Mouse (Mus musculus) liver, embryonic 14.5 days (tissue): Measurements from ENCODE around the gene Enho. TPM values are rescaled to one million over a fixed set of nuclear protein-coding genes. Genes with fewer than 3 reads are reported as not detected.

Experiments used
- ATAC-seq: fragments of 200-750 bp; cut with Nextera tagmentation; 2 replicates; pipeline ENCODE4 v1.8.0; 2017; ENCODE audit warnings: moderate number of reproducible peaks, mild to moderate bottlenecking, moderate library complexity; ENCODE audit not compliant: insufficient read depth
- DNase-seq, 3 experiments: peaks; one replicate each; pipeline ENCODE4 v3.0.0-alpha.2; 2012 to 2013; ENCODE audit warnings: low read depth in 3 of 3, low spot score in 3 of 3
- H3K27ac ChIP-seq: fragments of 300-500 bp; sonication (generic); 2 replicates; pipeline ENCODE4 v1.5.1; 2014; ENCODE audit warnings: moderate library complexity, mild to moderate bottlenecking, control low read depth, inconsistent platforms
- H3K27me3 ChIP-seq: fragments of 300-500 bp; sonication (generic); 2 replicates; pipeline ENCODE4 v1.6.1; 2014; ENCODE audit warnings: mild to moderate bottlenecking, low read length, moderate library complexity; ENCODE audit not compliant: control insufficient read depth, insufficient read depth
- H3K36me3 ChIP-seq: fragments of 300-500 bp; sonication (generic); replicated peaks from 2 replicates; pipeline ENCODE4 v1.6.1; 2014; ENCODE audit warnings: low read depth; ENCODE audit not compliant: control insufficient read depth, insufficient read depth
- H3K4me1 ChIP-seq, 2 experiments: fragments of 200-500 bp in 1 of 2; fragments of 300-500 bp in 1 of 2; sonication (generic) in 1 of 2; replicated peaks; 2 replicates each; pipeline ENCODE4 v1.6.1; 2012 to 2014; ENCODE audit warnings: antibody characterized with exemption in 1 of 2, inconsistent platforms in 1 of 2, low read length in 1 of 2; ENCODE audit not compliant: control insufficient read depth in 2 of 2, insufficient read depth in 2 of 2
- H3K4me2 ChIP-seq: fragments of 300-500 bp; sonication (generic); 2 replicates; pipeline ENCODE4 v1.6.1; 2014; ENCODE audit warnings: low read depth, mild to moderate bottlenecking, control low read depth, moderate library complexity
- H3K4me3 ChIP-seq, 2 experiments: fragments of 200-500 bp in 1 of 2; fragments of 300-500 bp in 1 of 2; sonication (generic) in 1 of 2; 2 replicates each; pipeline ENCODE4 v1.5.1; 2012 to 2014; ENCODE audit warnings: low read depth in 2 of 2, low read length in 2 of 2, mild to moderate bottlenecking in 2 of 2, control low read depth in 1 of 2, inconsistent platforms in 1 of 2, moderate library complexity in 1 of 2; ENCODE audit not compliant: insufficient read depth in 1 of 2
- H3K9ac ChIP-seq: fragments of 300-500 bp; sonication (generic); replicated peaks from 2 replicates; pipeline ENCODE4 v1.6.1; 2014; ENCODE audit warnings: mild to moderate bottlenecking, control low read depth, moderate library complexity
- H3K9me3 ChIP-seq: fragments of 300-500 bp; sonication (generic); 2 replicates; pipeline ENCODE4 v1.6.1; 2016; ENCODE audit warnings: low read length, mixed read lengths; ENCODE audit not compliant: control insufficient read depth
- CTCF ChIP-seq: IDR thresholded peaks from 2 replicates; pipeline ENCODE4 v1.5.1; 2016; ENCODE audit warnings: antibody characterized with exemption, low read depth, control low read depth
- EP300 ChIP-seq: IDR thresholded peaks from 2 replicates; pipeline ENCODE4 v1.6.1; 2016; ENCODE audit warnings: antibody characterized with exemption, low read depth
- WGBS: fragments of 180-500 bp; shearing (Covaris S2); extraction: QIAGEN DNeasy Blood & Tissue Kit; methylation state at CpG from one replicate; pipeline ENCODE4 v1.1.7; 2014; ENCODE audit not compliant: insufficient replicate concordance; 5-methylcytosine and 5-hydroxymethylcytosine counted together
- polyA plus RNA-seq, 2 experiments: library from polyadenylated mRNA; depleted of rRNA in 1 of 2; stranded (reverse) in 1 of 2; unstranded in 1 of 2; fragments of >200 nt; fragmentation: Nextera tagmentation in 1 of 2; extraction: Ambion mirVana in 1 of 2; gene quantifications; 2 replicates each; pipeline versions ENCODE4 v1.2.1 to v1.2.3; 2012 to 2014

Enho gene
- polyA plus RNA-seq, 2 experiments, result 1.2 to 1.8 TPM

DNA sequence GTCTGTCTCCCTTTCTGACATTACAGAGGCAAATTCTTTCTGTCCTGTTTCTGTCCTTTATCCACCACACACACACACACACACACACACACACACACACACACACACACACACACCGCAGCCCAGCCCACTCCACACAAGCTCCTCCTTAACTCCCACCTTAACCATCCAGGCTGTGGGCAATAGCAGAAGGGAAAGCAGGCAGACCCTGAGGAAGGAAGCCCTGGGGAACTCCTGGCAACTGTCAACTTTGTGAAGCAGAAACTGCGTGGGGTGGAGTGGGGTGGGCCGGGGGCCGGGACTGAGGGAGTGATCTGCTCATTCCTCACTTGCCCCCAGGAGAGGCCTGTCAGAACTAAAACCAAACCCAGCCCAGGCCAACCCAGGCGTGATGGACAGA, 31.4 kb upstream of the Enho start:
- H3K27me3 ChIP-seq, result no peaks in the 10 kb centered on the region; the same call in 1 of the 2 replicates
- H3K36me3 ChIP-seq, result no peaks in the 10 kb centered on the region
- WGBS, result 35% methylated on average over 5 of the region's 5 CpGs
- no peak for TF ChIP-seq EP300
- no peak for TF ChIP-seq CTCF
- H3K4me3 ChIP-seq, result no peak overlapping the region
- H3K9ac ChIP-seq, result no peak overlapping the region
- no peak for ATAC-seq
- H3K27ac ChIP-seq, result no peak overlapping the region
- H3K9me3 ChIP-seq, result no peaks in the 10 kb centered on the region
- no peaks in the 10 kb centered on the region for H3K4me1 ChIP-seq
- no peak overlapping the region for H3K4me2 ChIP-seq
- DNase-seq, result no peak

DNA sequence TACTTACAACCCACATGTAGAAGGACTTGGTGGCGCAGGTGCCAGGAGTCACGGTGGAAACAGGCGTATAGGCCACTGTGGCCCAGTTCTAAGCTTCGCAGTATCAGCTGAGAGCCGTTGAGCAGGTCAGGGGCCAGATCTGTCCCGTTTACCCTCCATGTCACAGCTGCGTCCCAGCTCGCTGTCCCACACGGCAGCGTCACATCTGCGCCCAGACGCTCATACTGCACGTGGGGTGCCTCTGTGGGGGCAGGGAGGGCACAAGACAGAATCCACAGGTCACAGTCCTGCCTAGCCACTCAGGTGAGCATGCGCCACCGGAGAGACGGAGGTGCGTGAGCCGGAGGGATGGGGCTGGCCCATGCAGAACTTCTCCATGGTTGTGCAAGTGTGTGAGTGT, 30.7 kb upstream of the Enho start:
- WGBS, result 72% methylated on average over 18 of the region's 18 CpGs
- Histone ChIP-seq H3K4me2 (no peak overlapping the region), H3K9ac (no peak overlapping the region), H3K27me3 (no peaks in the 10 kb centered on the region; the same call in 1 of the 2 replicates), H3K36me3 (no peaks in the 10 kb centered on the region), H3K27ac (no peak overlapping the region), H3K4me1 (no peaks in the 10 kb centered on the region), H3K4me3 (no peak overlapping the region), H3K9me3 (no peaks in the 10 kb centered on the region)
- no peak for TF ChIP-seq EP300
- TF ChIP-seq CTCF, result no peak
- DNase-seq, result no peak
- ATAC-seq, result no peak

DNA sequence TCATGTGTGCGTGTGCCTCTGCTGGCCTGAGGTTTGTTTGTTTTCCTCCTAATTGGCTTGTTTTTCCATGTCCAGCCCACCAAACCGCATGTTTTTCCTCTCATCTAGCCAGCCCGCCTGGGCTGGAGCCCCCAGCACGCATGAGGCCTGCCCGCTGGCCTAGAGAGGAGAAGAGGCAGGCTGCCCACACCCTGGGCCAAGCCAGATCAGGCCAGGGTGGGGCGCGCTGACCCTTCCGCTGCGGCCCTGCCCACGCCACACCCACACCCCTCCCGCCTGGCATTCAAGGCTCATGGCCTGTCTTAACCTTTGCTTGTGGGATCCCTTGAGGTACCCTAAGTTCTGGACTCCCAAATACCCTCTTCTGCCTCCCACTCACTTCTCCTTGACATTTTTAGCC, 26.5 kb upstream of the Enho start:
- Histone ChIP-seq H3K27ac (no peak overlapping the region), H3K9ac (no peak overlapping the region), H3K4me2 (no peak overlapping the region), H3K9me3 (no peaks in the 10 kb centered on the region), H3K27me3 (no peaks in the 10 kb centered on the region), H3K36me3 (no peaks in the 10 kb centered on the region), H3K4me1 (no peaks in the 10 kb centered on the region), H3K4me3 (no peak overlapping the region)
- 65% methylated on average over 11 of the region's 11 CpGs for WGBS
- ATAC-seq, result no peak
- DNase-seq, result no peak
- TF ChIP-seq EP300 (no peak), CTCF (no peak)

DNA sequence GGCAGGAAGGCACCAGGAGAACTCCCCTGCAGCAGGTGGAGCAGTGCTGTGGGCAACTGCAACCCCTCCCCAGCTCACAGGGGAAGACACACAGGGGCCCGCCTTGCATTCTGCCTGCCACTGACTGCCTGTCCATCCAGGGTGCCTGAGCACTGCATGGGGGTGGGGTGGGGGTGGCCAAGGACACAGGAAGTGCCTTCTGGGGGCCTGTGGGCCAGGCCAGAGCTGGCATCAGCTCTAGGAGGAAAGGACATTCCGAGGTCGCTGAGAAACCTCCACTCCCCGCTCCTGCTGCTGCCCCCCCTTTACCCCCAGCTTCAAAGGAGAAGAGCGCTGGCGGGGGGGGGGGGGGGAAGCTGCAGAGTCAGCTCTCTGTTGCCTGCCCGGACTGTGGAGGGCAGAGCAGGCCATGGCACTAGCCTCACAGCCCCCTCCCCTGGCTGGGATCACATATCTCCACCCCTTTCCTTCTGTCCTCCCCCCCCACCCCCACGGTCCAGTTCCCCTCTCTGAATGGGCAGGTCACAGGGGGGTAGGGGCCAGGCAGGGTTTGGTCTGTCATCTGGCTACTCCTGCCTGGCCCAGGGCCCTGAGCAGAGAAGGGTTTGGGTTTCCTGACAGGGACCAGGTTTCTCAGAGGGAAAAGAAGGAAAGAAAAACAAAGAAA, 25.0 kb upstream of the Enho start:
- 9% methylated on average over 7 of the region's 8 CpGs for WGBS
- Histone ChIP-seq H3K36me3 (no peaks in the 10 kb centered on the region), H3K4me1 (peaks cover 0 to 2% of the 10 kb centered on the region in 2 experiments; a peak in 2 of 4 replicates), H3K4me3 (no peak overlapping the region), H3K9me3 (no peaks in the 10 kb centered on the region), H3K27ac (no peak overlapping the region), H3K4me2 (no peak overlapping the region), H3K27me3 (no peaks in the 10 kb centered on the region), H3K9ac (no peak overlapping the region)
- DNase-seq (no peak), ATAC-seq (no peak)
- no peak for TF ChIP-seq CTCF
- TF ChIP-seq EP300, result no peak

DNA sequence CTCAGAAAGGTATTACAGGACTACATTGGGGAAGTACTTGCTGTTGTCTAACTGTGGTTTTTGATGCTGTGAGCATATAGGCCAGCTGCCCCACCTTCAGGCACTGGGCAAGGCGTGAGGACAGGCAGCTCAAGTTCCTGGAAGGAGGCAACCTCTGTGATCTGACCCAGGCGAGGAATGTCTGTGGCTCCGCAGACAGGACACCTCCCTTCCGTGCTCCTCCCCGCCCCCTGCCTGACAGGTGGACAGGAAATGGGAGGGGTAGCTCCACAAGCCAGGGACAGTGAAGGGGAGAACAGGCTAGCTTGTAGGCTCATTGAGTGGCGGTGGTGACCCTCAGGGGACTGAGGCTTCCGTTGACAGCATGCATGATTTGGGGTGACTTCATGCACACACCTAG, 24.4 kb upstream of the Enho start:
- H3K9ac ChIP-seq, result no peak overlapping the region
- no peak overlapping the region for H3K27ac ChIP-seq
- H3K36me3 ChIP-seq, result no peaks in the 10 kb centered on the region
- H3K4me1 ChIP-seq, result peaks cover 0 to 2% of the 10 kb centered on the region in 2 experiments; a peak in 2 of 4 replicates
- TF ChIP-seq CTCF (no peak), EP300 (no peak)
- no peak for DNase-seq
- WGBS, result 9% methylated on average over 7 of the region's 7 CpGs
- H3K27me3 ChIP-seq, result no peaks in the 10 kb centered on the region
- H3K4me3 ChIP-seq, result no peak overlapping the region
- ATAC-seq, result no peak
- H3K4me2 ChIP-seq, result no peak overlapping the region
- no peaks in the 10 kb centered on the region for H3K9me3 ChIP-seq
